Mouse (Mus musculus): Measurements from ENCODE around the gene Gsdma2.

Gene Gsdma2

GRCm38 (mm10) chr11:98701213-98701670 is 54.7 kb downstream of the Gsdma2 start, which contains the start of gene Csf3:
TSS of gene Csf3 (plus strand) at chr11:98701263.
- DNase-seq (ENCODE audit: low spot score) = no peak

DNA sequence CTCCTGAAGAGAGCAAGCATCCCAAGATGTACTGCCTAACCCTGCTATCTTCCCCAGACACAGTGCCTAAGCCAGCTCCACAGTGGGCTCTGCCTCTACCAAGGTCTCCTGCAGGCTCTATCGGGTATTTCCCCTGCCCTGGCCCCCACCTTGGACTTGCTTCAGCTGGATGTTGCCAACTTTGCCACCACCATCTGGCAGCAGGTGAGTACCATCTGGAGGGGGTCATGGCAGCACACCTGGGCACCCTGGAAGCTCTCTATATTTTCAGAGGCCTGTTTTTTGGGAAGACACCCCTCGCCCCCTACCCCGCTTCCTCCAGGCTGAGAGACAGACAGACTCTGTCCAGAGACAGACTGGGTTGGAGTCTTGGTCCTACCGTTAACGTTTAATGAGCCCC is 55.8 kb downstream of the Gsdma2 start:
- no peak for DNase-seq (ENCODE audit: low spot score)

DNA sequence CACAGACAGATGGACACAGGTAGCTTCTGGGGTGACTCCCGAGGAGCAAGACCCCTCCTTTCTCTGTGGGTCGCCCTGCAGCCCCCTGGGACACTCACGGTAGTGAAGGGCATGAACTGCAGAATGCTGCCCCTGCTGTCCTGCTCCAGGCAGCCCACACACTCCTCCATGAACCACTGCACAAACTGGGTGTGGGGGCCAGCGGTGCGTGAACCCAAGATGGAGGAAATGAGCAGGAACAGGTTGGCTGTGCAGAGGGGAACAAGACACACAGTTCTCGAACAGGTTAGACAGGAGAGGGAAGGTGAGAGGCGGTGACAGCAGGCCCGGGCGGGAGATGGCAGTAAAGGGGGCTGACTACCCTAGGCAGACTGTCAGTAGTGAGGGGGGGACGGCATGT is 58.5 kb downstream of the Gsdma2 start:
- DNase-seq (ENCODE audit: low spot score) = no peak
